Mouse (Mus musculus) midbrain, embryonic 16.5 days (tissue): ENCODE results near the gene Adora1. TPM values are rescaled to one million over a fixed set of nuclear protein-coding genes. Genes with fewer than 3 reads are reported as not detected.

Experiments
- ATAC-seq: fragments of 200-750 bp; cut with Nextera tagmentation; 2 replicates; pipeline ENCODE4 v1.8.0; 2017; ENCODE audit warnings: moderate TSS enrichment
- H3K27ac ChIP-seq: fragments of 300-500 bp; sonication (generic); 2 replicates; pipeline ENCODE4 v1.5.1; 2014; ENCODE audit warnings: mild to moderate bottlenecking, low read length, mixed read lengths
- H3K27me3 ChIP-seq: fragments of 300-500 bp; sonication (generic); 2 replicates; pipeline ENCODE4 v1.6.1; 2014; ENCODE audit warnings: low read depth, low read length, mixed read lengths; ENCODE audit not compliant: control insufficient read depth, insufficient read depth
- H3K36me3 ChIP-seq: fragments of 300-500 bp; sonication (generic); 2 replicates; pipeline ENCODE4 v1.6.1; 2014; ENCODE audit warnings: mild to moderate bottlenecking, low read length, moderate library complexity, mixed read lengths; ENCODE audit not compliant: control insufficient read depth, insufficient read depth
- H3K4me1 ChIP-seq: fragments of 300-500 bp; sonication (generic); 2 replicates; pipeline ENCODE4 v1.6.1; 2014; ENCODE audit warnings: mild to moderate bottlenecking, low read length, mixed read lengths; ENCODE audit not compliant: control insufficient read depth, insufficient read depth
- H3K4me2 ChIP-seq: fragments of 300-500 bp; sonication (generic); 2 replicates; pipeline ENCODE4 v1.6.1; 2014; ENCODE audit warnings: mild to moderate bottlenecking, low read length, mixed read lengths
- H3K4me3 ChIP-seq: fragments of 300-500 bp; sonication (generic); 2 replicates; pipeline ENCODE4 v1.5.1; 2014; ENCODE audit warnings: low read depth, mild to moderate bottlenecking, low read length, moderate library complexity, mixed read lengths
- H3K9ac ChIP-seq: fragments of 300-500 bp; sonication (generic); 2 replicates; pipeline ENCODE4 v1.6.1; 2014; ENCODE audit warnings: low read depth, low read length, mixed read lengths
- H3K9me3 ChIP-seq: fragments of 300-500 bp; sonication (generic); replicated peaks from 2 replicates; pipeline ENCODE4 v1.6.1; 2014; ENCODE audit warnings: mild to moderate bottlenecking, low read length, mixed read lengths; ENCODE audit not compliant: control insufficient read depth, poor library complexity, severe bottlenecking
- WGBS: fragments of 180-500 bp; shearing (Covaris S2); extraction: QIAGEN DNeasy Blood & Tissue Kit; methylation state at CpG from one replicate; pipeline ENCODE4 v1.1.7; 2014; 5-methylcytosine and 5-hydroxymethylcytosine counted together
- polyA plus RNA-seq: library from polyadenylated mRNA; unstranded; fragments of >200 nt; fragmentation: Nextera tagmentation; extraction: Ambion mirVana; gene quantifications from 2 replicates; pipeline ENCODE4 v1.2.1, GENCODE M21; 2015

Gene Adora1
- polyA plus RNA-seq, 1 experiment from 2014 or later, result 26.6 TPM

DNA sequence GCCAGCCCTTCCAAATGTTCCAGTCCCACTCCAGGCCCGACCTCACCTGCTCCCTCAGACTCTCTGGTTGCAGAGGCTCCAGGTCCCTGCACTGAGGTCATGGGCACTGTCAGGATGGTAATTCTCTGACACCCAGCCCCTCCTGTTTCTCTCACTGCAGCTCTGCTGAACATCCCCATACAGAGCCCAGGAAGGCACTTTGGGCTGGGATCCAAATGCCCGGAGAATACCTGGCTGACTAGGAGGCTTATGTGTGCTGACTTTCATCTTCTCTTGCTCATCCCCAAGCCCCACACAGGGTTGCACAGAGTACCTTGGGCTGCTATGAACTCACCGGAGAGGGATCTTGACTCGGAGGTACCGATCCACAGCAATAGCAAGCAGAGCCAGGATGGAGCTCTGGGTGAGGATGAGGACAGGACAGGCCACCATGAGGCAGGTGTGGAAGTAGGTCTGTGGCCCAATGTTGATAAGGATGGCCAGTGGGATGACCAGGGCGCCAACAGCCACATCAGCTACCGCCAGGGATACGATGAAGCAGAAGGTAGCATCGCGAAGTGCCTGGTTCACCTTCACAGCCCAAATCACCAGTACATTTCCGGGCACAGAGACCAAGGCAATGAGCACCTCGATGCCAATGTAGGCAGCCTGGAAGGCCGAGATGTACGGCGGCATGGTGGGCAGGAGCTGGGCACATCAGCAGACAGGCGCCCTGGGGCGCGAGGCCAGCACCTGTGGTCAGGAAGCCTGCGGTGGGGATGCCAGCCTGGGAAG lies 1.4 kb downstream of the Adora1 start:
- H3K9me3 ChIP-seq, result no peaks in the 10 kb centered on the region
- H3K4me1 ChIP-seq, result peaks cover 24% of the 10 kb centered on the region
- H3K36me3 ChIP-seq, result no peaks in the 10 kb centered on the region
- 50% methylated on average over 19 of the region's 19 CpGs for WGBS
- H3K27me3 ChIP-seq, result peaks cover 7% of the 10 kb centered on the region
- peak overlapping the region; percentile 57 for H3K4me3 ChIP-seq
- peak overlapping the region; percentile 92 for H3K4me2 ChIP-seq
- no peak for ATAC-seq
- H3K9ac ChIP-seq, result peak overlapping the region; percentile 77
- no peak overlapping the region for H3K27ac ChIP-seq

DNA sequence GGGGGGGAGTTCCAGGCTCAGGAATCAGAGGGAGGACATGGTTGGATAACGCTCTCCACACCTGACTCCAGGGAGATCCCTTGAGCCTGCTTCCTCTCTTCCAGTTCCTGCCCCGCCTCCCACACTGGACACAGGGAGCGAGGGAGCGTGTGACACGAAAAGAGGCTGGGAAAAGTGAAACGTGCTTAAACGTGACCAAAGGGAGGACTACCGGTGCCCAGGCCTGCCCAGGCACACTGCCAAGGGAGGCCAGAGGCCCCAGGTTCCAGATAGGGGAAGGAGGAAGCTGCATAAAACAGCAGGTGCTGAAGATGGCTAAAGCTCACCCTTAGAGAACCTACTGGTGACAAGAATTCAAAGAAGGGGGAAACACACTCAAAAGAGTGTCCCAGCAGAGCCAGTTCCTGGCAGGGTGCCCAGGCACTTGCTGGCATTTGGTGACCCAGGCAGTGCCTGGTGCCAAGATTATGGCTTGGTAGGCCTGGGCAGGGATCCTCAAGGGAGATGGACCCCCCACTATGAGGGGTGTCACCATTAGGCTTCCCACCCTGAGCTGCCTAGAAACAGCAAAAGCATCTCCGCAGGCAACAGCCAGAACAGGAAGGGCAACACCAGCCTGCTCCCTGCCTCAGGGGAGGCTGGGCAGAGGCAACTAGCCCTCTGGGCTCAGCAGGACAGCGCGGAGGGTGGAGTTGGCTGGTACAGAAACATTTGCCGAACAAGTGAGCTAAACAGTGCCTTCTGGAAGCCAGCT lies 2.3 kb downstream of the Adora1 start:
- peak overlapping the region; percentile 57 for H3K4me3 ChIP-seq
- 38% methylated on average over 12 of the region's 12 CpGs for WGBS
- peaks cover 24% of the 10 kb centered on the region for H3K4me1 ChIP-seq
- no peaks in the 10 kb centered on the region for H3K36me3 ChIP-seq
- peak overlapping the region; percentile 77; the same call in 1 of the 2 replicates for H3K9ac ChIP-seq
- no peak for ATAC-seq
- peak overlapping the region; percentile 92 for H3K4me2 ChIP-seq
- H3K27me3 ChIP-seq, result peaks cover 7% of the 10 kb centered on the region
- peak overlapping the region; percentile 35 for H3K27ac ChIP-seq
- no peaks in the 10 kb centered on the region for H3K9me3 ChIP-seq

GRCm38 (mm10) chr1:134232326-134232725 lies 2.9 kb downstream of the Adora1 start:
- no peaks in the 10 kb centered on the region for H3K36me3 ChIP-seq
- WGBS, result 66% methylated on average over 8 of the region's 8 CpGs
- no peaks in the 10 kb centered on the region for H3K9me3 ChIP-seq
- no peak for ATAC-seq
- H3K4me3 ChIP-seq, result no peak overlapping the region
- H3K27ac ChIP-seq, result peak overlapping the region; percentile 35; the same call in 1 of the 2 replicates
- H3K9ac ChIP-seq, result 0 out of 2 replicates have a peak overlapping the region, but pooled peaks have one; percentile 2
- peaks cover 24% of the 10 kb centered on the region for H3K4me1 ChIP-seq
- peak overlapping the region; percentile 92 for H3K4me2 ChIP-seq
- H3K27me3 ChIP-seq, result peaks cover 7% of the 10 kb centered on the region

- ATAC-seq, result no peak
- H3K4me2 ChIP-seq, result no peak overlapping the region
- H3K36me3 ChIP-seq, result no peaks in the 10 kb centered on the region
- H3K27me3 ChIP-seq, result peaks cover 7% of the 10 kb centered on the region
- H3K4me1 ChIP-seq, result peaks cover 24% of the 10 kb centered on the region
- WGBS, result 83% methylated on average over 3 of the region's 3 CpGs
- H3K9ac ChIP-seq, result no peak overlapping the region
- no peak overlapping the region for H3K4me3 ChIP-seq
- no peak overlapping the region for H3K27ac ChIP-seq
- H3K9me3 ChIP-seq, result no peaks in the 10 kb centered on the region
These were observed 3.5 kb downstream of the Adora1 start for GRCm38 (mm10) chr1:134231681-134232080.

GRCm38 (mm10) chr1:134231270-134231669 lies 4.0 kb downstream of the Adora1 start:
- no peak overlapping the region for H3K4me2 ChIP-seq
- H3K9ac ChIP-seq, result no peak overlapping the region
- H3K27me3 ChIP-seq, result peaks cover 7% of the 10 kb centered on the region
- no peaks in the 10 kb centered on the region for H3K36me3 ChIP-seq
- H3K4me1 ChIP-seq, result peaks cover 24% of the 10 kb centered on the region
- H3K4me3 ChIP-seq, result no peak overlapping the region
- H3K27ac ChIP-seq, result no peak overlapping the region
- 72% methylated on average over 3 of the region's 3 CpGs for WGBS
- no peak for ATAC-seq
- no peaks in the 10 kb centered on the region for H3K9me3 ChIP-seq

- ATAC-seq, result no peak
- Histone ChIP-seq H3K27me3 (peaks cover 7% of the 10 kb centered on the region), H3K4me3 (no peak overlapping the region), H3K27ac (no peak overlapping the region), H3K36me3 (no peaks in the 10 kb centered on the region), H3K9ac (no peak overlapping the region), H3K4me1 (peaks cover 20% of the 10 kb centered on the region), H3K4me2 (no peak overlapping the region), H3K9me3 (no peaks in the 10 kb centered on the region)
- 89% methylated on average over 10 of the region's 10 CpGs for WGBS
These were observed 4.5 kb downstream of the Adora1 start for GRCm38 (mm10) chr1:134230638-134231228.

DNA sequence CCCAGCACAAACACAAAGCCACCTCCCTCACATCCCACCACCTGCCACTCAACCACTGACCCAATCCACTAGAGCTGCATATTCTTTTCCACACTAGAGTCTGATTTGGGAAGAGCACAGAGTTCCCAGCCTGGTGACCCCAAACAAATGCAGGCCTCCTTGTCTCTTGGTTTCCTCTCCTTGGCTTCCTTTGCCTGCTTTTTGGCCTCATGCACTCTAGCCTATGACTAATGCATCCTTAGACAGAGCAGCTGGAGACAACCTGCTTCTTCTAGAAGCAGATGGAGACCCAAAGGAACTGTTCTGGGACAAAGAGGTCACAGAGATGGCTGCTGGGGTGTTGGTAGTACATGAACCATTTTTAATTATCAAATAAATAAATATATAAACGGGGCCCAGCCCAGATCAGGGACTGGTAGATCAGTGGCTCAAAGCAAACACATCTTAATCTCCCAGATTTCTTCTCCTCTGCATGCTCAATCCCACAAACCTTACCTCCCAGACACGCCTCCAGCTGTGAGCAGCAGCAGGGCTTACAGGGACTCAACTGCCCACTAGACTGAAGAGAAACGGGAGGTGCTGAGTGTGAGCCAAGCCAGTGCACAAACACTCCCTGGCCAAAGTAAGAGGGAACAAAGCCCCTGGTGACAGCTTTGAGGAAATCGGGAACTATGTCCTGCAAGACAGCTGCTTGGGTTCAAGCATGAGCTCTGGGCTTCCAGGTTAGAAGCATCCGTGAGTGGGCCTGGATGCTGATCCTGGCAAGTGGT lies 5.2 kb downstream of the Adora1 start:
- Histone ChIP-seq H3K9me3 (no peaks in the 10 kb centered on the region), H3K4me1 (peaks cover 18% of the 10 kb centered on the region), H3K4me2 (no peak overlapping the region), H3K36me3 (no peaks in the 10 kb centered on the region), H3K27me3 (peaks cover 7% of the 10 kb centered on the region), H3K4me3 (no peak overlapping the region), H3K27ac (no peak overlapping the region), H3K9ac (no peak overlapping the region)
- WGBS, result 69% methylated on average over 5 of the region's 5 CpGs
- ATAC-seq, result no peak

GRCm38 (mm10) chr1:134226739-134227138 lies 8.5 kb downstream of the Adora1 start:
- Histone ChIP-seq H3K9me3 (no peaks in the 10 kb centered on the region), H3K4me2 (no peak overlapping the region), H3K4me3 (no peak overlapping the region), H3K4me1 (no peaks in the 10 kb centered on the region), H3K36me3 (no peaks in the 10 kb centered on the region), H3K27ac (no peak overlapping the region), H3K27me3 (no peaks in the 10 kb centered on the region), H3K9ac (no peak overlapping the region)
- no peak for ATAC-seq
- 86% methylated on average over 8 of the region's 8 CpGs for WGBS
